Mouse (Mus musculus): Measurements from ENCODE around the gene Atf6.

Gene Atf6

GRCm38 (mm10) chr1:170659260-170659659 lies 208.3 kb downstream of the Atf6 start:
- no peak for DNase-seq (ENCODE audit: low spot score in 2 of 2)

- no peak for DNase-seq (ENCODE audit: low spot score in 2 of 2)
Measured at GRCm38 (mm10) chr1:170657643-170658314, 209.8 kb downstream of the Atf6 start.

- DNase-seq (ENCODE audit: low spot score in 2 of 2): no peak
Measured at GRCm38 (mm10) chr1:170657228-170657521, 210.4 kb downstream of the Atf6 start.

- DNase-seq (ENCODE audit: low spot score in 2 of 2): no peak
Measured at GRCm38 (mm10) chr1:170656518-170657227, 210.9 kb downstream of the Atf6 start.

- DNase-seq (ENCODE audit: low spot score in 2 of 2): peak; percentile 60 to 71
Measured at GRCm38 (mm10) chr1:170655280-170655917, 212.2 kb downstream of the Atf6 start.

All from heart, adult 9 months (tissue).